Mouse (Mus musculus) lung, adult 18-20 months (tissue): ENCODE measurements around the gene Gm5346.
"Not testable (repeated sequence)": the region's sequence is repeated elsewhere in the genome, so short reads cannot be mapped to it uniquely, and the experiment has no call there.

ENCODE experiments used
- DNase-seq, 2 experiments: peaks; one replicate each; pipeline ENCODE4 v3.0.0; 2022; ENCODE audit warnings: mixed read lengths in 2 of 2

Gene Gm5346

DNA sequence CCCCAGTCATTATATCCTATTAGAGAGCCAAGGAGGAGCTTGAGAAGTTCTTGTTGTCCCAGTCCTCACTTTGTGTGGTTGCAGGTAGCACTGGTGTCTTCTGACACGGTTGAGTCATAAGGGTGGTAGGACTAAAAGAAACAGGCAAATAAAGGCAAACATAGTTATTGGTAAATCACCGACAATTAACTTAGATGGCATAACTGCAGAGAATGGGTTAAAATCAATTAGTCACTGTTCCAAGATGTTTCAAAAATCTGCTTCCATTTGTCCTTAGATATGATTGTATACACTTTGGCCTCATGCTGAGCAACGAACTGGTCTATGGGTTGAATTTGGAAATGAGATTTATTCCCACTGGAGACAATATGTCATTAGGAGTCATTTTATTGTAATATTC, at the start of gene Gm5346:
Gm5346 (minus strand) TSS at position 101 of the 400 bp plus-strand sequence.
- no peak for DNase-seq

DNA sequence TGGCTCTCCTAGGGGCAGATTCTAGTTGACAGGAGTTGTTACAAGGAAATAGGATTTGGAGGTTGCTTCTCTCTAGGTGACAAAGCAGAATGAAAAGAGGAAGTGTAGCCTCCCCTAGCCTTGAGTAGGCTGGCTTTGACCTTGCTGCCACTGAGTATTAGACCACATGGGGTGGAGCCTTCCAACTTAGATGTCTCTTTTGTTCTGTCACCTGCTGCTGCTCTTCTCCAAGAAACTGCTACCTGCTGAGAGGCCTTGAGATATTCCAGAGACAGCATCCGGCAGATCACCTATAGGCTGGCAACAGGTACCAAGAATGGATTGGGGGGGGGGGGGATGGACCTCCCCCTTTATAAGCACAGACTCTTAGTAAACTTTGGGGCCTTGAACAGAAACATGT, 11.0 kb downstream of the Gm5346 start:
- DNase-seq = no peak

DNA sequence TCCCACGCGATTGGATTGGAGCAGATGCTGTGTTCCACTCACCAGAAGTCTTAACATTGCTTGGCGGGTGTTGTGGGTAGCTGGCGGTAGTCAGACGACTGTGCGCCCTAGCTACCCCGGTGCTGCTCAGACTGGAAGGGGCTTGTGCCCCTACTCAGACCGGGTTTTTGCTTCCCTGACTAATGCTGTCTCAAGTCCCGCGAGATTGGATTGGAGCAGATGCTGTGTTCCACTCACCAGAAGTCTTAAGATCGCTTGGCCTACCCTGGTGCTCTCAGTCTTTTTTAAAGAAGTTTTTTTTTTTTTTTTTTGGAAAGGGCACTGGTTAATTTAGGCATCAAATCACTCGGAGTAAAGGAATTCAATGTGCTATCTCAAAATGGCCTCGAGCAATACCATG, 23.4 kb downstream of the Gm5346 start:
- DNase-seq = not testable (repeated sequence)

DNA sequence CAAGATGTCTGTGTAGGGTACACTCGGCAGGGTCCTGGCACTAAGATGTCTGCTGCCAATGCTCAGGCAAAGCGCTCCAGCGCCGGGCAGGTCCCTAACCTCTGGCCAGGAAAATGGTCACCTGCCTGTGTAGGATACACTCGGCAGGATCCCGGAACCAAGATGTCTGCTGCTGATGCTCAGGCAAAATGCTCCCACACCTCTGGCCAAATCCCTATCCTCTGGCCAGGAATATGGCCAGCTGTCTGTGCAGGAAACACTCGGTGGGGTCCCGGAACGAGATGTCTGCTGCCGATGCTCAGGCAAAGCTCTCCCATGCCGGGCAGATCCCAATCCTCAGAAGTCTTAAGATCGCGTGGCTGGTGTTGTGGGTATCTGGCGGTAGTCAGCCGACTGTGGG, 23.9 kb downstream of the Gm5346 start:
- DNase-seq = not testable (repeated sequence)

DNA sequence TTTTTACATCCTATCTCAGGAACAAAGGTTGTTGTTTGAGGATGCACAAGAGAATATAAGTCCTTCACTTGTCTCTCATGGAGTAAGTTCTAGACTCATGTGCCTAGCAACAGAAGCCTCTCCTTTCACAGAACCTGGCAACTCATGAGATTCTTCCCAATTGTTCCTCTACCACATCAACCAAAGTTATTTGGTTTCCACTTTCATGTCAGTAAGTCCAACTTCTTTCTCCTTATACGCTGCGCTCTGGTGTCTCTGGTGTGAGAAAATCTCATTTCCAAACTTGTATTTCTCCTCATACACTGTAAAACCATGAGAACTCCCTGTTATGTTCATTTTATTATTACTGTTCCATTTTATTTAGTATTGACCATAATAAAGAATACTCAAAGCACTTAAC, 50.5 kb downstream of the Gm5346 start, which contains the start of gene Adam26a:
Adam26a (minus strand) TSS at position 101 of the 400 bp plus-strand sequence.
- not testable (repeated sequence) for DNase-seq
